Mouse (Mus musculus) liver, postnatal 0 days (tissue): Measurements from ENCODE around the gene Hoxc4. TPM values are rescaled to one million over a fixed set of nuclear protein-coding genes. Genes with fewer than 3 reads are reported as not detected.

Source experiments
- ATAC-seq: fragments of 200-750 bp; cut with Nextera tagmentation; 2 replicates; pipeline ENCODE4 v1.8.0; 2017; ENCODE audit warnings: mild to moderate bottlenecking, moderate library complexity
- DNase-seq: peaks from one replicate; pipeline ENCODE4 v3.0.0-alpha.2; 2016
- H3K27ac ChIP-seq: fragments of 300-500 bp; sonication (generic); 2 replicates; pipeline ENCODE4 v1.5.1; 2014; ENCODE audit warnings: antibody characterized with exemption, moderate library complexity, mild to moderate bottlenecking, low read depth
- H3K27me3 ChIP-seq: fragments of 300-500 bp; sonication (generic); 2 replicates; pipeline ENCODE4 v1.6.1; 2014; ENCODE audit warnings: low read length, control low read depth, mixed read lengths; ENCODE audit not compliant: insufficient read depth
- H3K36me3 ChIP-seq: fragments of 300-500 bp; sonication (generic); replicated peaks from 2 replicates; pipeline ENCODE4 v1.6.1; 2014; ENCODE audit warnings: mild to moderate bottlenecking, control low read depth, low read length, moderate library complexity, mixed read lengths; ENCODE audit not compliant: insufficient read depth
- H3K4me1 ChIP-seq: fragments of 300-500 bp; sonication (generic); 2 replicates; pipeline ENCODE4 v1.6.1; 2014; ENCODE audit warnings: antibody characterized with exemption, mild to moderate bottlenecking, control low read depth; ENCODE audit not compliant: insufficient read depth
- H3K4me2 ChIP-seq: fragments of 300-500 bp; sonication (generic); 2 replicates; pipeline ENCODE4 v1.6.1; 2014; ENCODE audit warnings: low read depth, mild to moderate bottlenecking, low read length, moderate library complexity, mixed read lengths
- H3K4me3 ChIP-seq: fragments of 300-500 bp; sonication (generic); 2 replicates; pipeline ENCODE4 v1.5.1; 2014; ENCODE audit warnings: low read depth, low read length
- H3K9ac ChIP-seq: fragments of 300-500 bp; sonication (generic); replicated peaks from 2 replicates; pipeline ENCODE4 v1.6.1; 2014; ENCODE audit warnings: mild to moderate bottlenecking, moderate library complexity
- H3K9me3 ChIP-seq: fragments of 300-500 bp; sonication (generic); 2 replicates; pipeline ENCODE4 v1.6.1; 2016; ENCODE audit warnings: mild to moderate bottlenecking, control low read depth, low read length, mixed read lengths
- CTCF ChIP-seq: sonication (generic); IDR thresholded peaks from 2 replicates; pipeline ENCODE4 v1.5.1; 2016; ENCODE audit warnings: antibody characterized with exemption, low read depth
- EP300 ChIP-seq: IDR thresholded peaks from 2 replicates; pipeline ENCODE4 v1.6.1; 2016; ENCODE audit warnings: antibody characterized with exemption, low read depth, mild to moderate bottlenecking
- WGBS: fragments of 180-500 bp; shearing (Covaris S2); extraction: QIAGEN DNeasy Blood & Tissue Kit; methylation state at CpG from one replicate; pipeline ENCODE4 v1.1.7; 2014; ENCODE audit not compliant: insufficient replicate concordance; 5-methylcytosine and 5-hydroxymethylcytosine counted together
- polyA plus RNA-seq: library from polyadenylated mRNA; unstranded; fragments of >200 nt; fragmentation: Nextera tagmentation; extraction: Ambion mirVana; gene quantifications from 2 replicates; pipeline ENCODE4 v1.2.1, GENCODE M21; 2015

The Hoxc4 gene
- polyA plus RNA-seq, 1 experiment from 2014 or later, result 0.07 TPM

DNA sequence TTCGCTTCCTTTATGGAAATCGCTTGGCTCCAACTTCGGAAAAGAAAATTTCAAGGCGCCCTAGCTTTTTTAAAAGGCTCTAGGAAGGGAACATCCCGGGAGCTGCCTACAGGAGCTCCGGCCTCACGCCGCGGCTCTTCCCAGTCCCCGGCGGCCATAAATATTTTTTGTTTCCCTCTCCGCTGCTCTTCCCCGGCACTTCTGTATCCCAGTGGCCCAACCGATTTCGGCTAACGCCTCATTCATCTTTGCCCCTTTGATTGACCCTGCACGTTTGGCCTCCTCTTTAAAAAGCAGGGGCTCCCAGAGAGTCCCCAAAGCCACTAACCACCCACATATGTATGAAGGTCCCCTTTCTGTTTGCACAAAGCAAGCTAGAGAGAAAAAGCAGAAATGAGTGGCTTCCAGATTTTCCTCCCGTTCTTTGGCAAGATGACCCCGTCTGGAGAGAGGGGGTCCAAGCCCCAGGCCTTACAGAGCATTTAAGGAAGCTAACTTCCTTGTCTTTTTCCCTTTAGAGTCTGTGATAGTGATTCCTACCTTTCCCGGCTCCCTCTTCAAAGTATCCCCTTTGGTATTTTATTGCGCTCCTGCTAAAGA lies 40.8 kb downstream of the Hoxc4 start:
- TF ChIP-seq EP300 (no peak), CTCF (no peak)
- 4% methylated on average over 21 of the region's 21 CpGs for WGBS
- ATAC-seq, result no peak
- H3K27ac ChIP-seq, result no peak overlapping the region
- no peak overlapping the region for H3K4me2 ChIP-seq
- peaks cover 88% of the 10 kb centered on the region for H3K27me3 ChIP-seq
- H3K9ac ChIP-seq, result no peak overlapping the region
- H3K4me3 ChIP-seq, result no peak overlapping the region
- no peaks in the 10 kb centered on the region; the same call in 1 of the 2 replicates for H3K4me1 ChIP-seq
- H3K9me3 ChIP-seq, result no peaks in the 10 kb centered on the region
- DNase-seq, result no peak
- no peaks in the 10 kb centered on the region for H3K36me3 ChIP-seq

DNA sequence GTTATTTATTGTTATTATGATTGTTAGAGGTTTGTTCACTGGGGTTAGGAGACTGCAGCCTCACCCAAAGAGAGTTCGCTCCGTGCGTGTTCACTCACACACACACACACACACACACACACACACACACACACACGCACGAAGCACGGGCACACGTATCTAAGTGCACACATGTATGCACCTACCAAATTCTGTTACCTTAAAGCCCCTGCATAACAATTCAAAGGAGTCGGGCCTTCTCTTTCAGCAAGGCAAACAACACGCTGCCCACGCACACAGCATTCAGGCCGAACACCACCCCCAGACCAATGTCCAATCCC lies 41.2 kb downstream of the Hoxc4 start:
- ATAC-seq, result no peak
- H3K4me3 ChIP-seq, result no peak overlapping the region
- WGBS, result 18% methylated on average over 11 of the region's 11 CpGs
- no peak for DNase-seq
- TF ChIP-seq EP300 (no peak), CTCF (no peak)
- H3K36me3 ChIP-seq, result no peaks in the 10 kb centered on the region
- H3K4me2 ChIP-seq, result peak overlapping the region; percentile 15
- H3K9ac ChIP-seq, result no peak overlapping the region
- H3K27me3 ChIP-seq, result peaks cover 89% of the 10 kb centered on the region
- H3K27ac ChIP-seq, result no peak overlapping the region
- no peaks in the 10 kb centered on the region for H3K9me3 ChIP-seq
- H3K4me1 ChIP-seq, result no peaks in the 10 kb centered on the region; the same call in 1 of the 2 replicates

DNA sequence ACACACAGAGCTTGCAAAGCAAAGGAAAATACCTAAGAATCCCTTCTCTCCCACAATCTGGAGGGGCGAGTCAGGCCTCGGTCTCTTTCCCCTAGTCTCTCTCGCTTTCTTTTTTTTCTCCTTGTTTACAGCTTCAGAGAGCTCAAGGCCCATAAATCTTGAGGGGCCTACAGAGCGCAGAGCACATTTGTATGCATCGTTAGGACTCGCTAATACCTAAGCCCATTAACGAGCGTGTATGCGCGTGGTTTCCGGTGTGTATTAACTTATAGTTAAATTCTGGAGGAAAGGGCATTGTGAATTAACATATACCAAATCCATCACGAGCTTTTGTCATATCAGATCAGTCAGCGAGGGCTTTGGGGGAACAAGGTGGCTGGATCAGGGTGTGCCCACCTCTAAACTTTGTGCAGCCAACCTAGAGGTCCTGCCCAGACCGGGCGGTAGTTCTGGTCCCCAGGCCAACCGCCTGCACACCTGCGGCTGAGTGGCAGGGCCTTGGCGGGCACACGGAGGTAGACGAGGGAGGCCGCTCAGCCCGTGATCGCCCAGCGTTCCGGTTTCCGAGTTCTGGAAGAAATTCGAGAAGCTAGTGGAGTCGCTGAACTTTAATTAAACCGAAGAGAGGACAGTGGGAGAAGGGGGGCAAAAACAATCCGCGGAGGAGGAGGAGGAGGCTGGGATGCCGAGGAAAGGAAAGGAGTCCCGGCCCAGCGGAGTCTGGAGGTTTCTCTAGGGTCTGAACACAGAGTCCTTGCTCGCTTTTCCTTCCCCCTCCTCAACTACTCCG lies 41.8 kb downstream of the Hoxc4 start:
- DNase-seq, result peak; percentile 16
- Histone ChIP-seq H3K27ac (no peak overlapping the region), H3K36me3 (no peaks in the 10 kb centered on the region), H3K4me1 (no peaks in the 10 kb centered on the region; the same call in 1 of the 2 replicates), H3K4me3 (no peak overlapping the region), H3K4me2 (peak overlapping the region; percentile 15), H3K9ac (no peak overlapping the region), H3K27me3 (peaks cover 89% of the 10 kb centered on the region), H3K9me3 (no peaks in the 10 kb centered on the region)
- ATAC-seq, result no peak
- 3% methylated on average over 36 of the region's 36 CpGs for WGBS
- TF ChIP-seq CTCF (no peak), EP300 (no peak)

DNA sequence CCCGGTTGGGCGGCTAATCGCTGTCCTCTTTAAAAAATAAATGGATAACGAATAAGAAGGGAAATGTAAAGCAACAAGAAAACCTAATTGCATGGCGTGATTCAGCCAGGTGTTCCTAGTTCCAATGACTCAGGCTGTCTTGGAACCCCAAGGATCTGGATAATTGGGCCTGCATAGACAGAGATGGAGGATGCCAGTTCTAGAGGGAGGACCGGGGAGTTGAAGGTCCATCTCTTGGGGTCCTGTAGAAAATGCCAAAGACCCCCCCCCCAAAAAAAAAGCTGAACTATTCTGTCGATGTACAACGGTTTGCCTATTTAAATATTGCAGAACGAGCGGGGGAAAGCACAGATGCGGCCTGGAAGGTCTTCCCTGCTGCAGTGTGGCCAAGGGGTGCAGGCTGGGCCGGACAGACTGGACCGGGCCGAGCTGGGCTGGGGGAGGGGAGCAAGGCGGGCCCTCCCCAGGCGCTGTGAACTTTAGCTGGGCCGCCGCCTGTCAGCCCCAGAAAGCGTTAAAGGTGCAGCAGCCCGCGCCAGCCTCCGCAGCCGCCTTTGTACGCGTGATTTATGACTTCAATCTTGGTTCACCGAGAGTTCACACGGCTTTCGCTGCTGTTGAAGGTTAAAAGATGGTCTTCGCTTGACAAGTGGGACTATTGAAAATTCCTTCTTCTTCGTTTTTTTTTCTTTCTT lies 42.5 kb downstream of the Hoxc4 start:
- DNase-seq, result no peak
- Histone ChIP-seq H3K9me3 (no peaks in the 10 kb centered on the region), H3K27ac (no peak overlapping the region), H3K27me3 (peaks cover 90% of the 10 kb centered on the region), H3K4me2 (peak overlapping the region; percentile 15; the same call in 1 of the 2 replicates), H3K9ac (no peak overlapping the region), H3K36me3 (no peaks in the 10 kb centered on the region), H3K4me1 (no peaks in the 10 kb centered on the region; the same call in 1 of the 2 replicates), H3K4me3 (no peak overlapping the region)
- no peak for ATAC-seq
- 3% methylated on average over 30 of the region's 30 CpGs for WGBS
- TF ChIP-seq CTCF, result no peak
- TF ChIP-seq EP300, result no peak

DNA sequence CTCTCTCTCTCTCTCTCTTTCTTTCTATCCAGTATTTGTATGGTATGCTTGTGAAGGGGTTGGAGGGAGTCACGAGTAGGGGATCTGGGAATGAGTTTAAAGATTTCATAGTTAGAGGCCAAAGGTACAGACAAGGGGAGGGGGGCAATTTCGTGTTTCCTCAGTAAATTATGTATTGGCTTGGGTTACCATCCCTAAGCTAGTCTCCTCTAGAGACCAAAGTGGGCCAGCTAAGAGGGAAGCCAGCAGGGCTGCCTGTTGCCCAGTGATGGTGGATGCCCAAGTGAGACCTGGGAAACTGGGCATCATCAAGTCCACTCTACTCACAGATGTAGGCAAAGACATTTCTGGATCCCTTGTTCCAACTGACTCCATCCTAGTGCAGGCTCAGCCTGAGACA lies 43.3 kb downstream of the Hoxc4 start:
- Histone ChIP-seq H3K27ac (no peak overlapping the region), H3K27me3 (peaks cover 86% of the 10 kb centered on the region), H3K9me3 (no peaks in the 10 kb centered on the region), H3K9ac (no peak overlapping the region), H3K4me1 (no peaks in the 10 kb centered on the region; the same call in 1 of the 2 replicates), H3K36me3 (no peaks in the 10 kb centered on the region), H3K4me2 (no peak overlapping the region), H3K4me3 (no peak overlapping the region)
- no peak for DNase-seq
- TF ChIP-seq EP300 (no peak), CTCF (no peak)
- ATAC-seq, result no peak
- 6% methylated on average over 2 of the region's 2 CpGs for WGBS

DNA sequence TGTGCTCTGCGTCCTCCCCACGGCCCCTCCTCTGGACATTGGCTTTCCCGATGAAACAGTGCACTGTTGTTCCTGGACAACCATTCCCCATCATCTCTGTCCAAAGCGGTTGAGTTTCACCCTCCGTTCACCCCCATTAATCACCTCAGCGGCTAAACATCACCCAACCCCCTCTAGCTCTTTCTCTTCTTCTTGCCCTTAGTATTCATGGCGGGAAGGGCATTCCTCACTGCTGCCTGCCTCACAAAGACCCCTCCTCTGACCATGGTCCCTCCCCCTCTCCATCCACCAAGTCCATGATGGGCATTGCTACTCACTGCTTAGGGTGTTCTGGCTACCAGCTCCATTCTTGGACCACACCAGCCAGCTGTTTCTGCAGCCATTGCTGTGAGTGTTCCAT lies 46.9 kb downstream of the Hoxc4 start:
- Histone ChIP-seq H3K9ac (no peak overlapping the region), H3K4me1 (no peaks in the 10 kb centered on the region; the same call in 1 of the 2 replicates), H3K9me3 (no peaks in the 10 kb centered on the region), H3K4me3 (no peak overlapping the region), H3K27ac (no peak overlapping the region), H3K4me2 (no peak overlapping the region), H3K36me3 (no peaks in the 10 kb centered on the region), H3K27me3 (peaks cover 77% of the 10 kb centered on the region)
- no peak for ATAC-seq
- no peak for TF ChIP-seq CTCF
- TF ChIP-seq EP300, result no peak
- no peak for DNase-seq
- WGBS, result 50% methylated on average over 7 of the region's 7 CpGs
